Mouse (Mus musculus) erythroblast, adult 5-6 weeks (primary cell): ENCODE results near the gene Mum1. TPM values are rescaled to one million over a fixed set of nuclear protein-coding genes. Genes with fewer than 3 reads are reported as not detected.
A peak's percentile ranks its signal among the peaks of the same experiment; 100 is the strongest.
"Not testable (repeated sequence)": the region's sequence is repeated elsewhere in the genome, so short reads cannot be mapped to it uniquely, and the experiment has no call there.

Experiments
- ATAC-seq: replicated peaks from 2 replicates; pipeline ENCODE4 v1.8.0; 2016; ENCODE audit warnings: moderate number of reproducible peaks, mild to moderate bottlenecking, moderate TSS enrichment, inconsistent platforms; ENCODE audit not compliant: poor library complexity, low FRiP score, severe bottlenecking
- total RNA-seq, 2 experiments: library from RNA; stranded (forward) in 1 of 2; stranded (reverse) in 1 of 2; fragments of 150-400 nt in 1 of 2; fragments of 200-764, 138-1000 nt in 1 of 2; gene quantifications; 2 replicates each; pipeline versions ENCODE4 v1.2.3 to v1.2.4; 2015 to 2017; ENCODE audit warnings: low replicate concordance in 2 of 2

The Mum1 gene
- total RNA-seq, 2 experiments from 2014 or later: 4.4 to 14.7 TPM

GRCm38 (mm10) chr10:80207201-80207600, 19.0 kb upstream of the Mum1 start:
- ATAC-seq: no peak

- ATAC-seq: no peak
Observed at GRCm38 (mm10) chr10:80207676-80208075, 18.6 kb upstream of the Mum1 start.

GRCm38 (mm10) chr10:80208248-80208647, 18.0 kb upstream of the Mum1 start:
- no peak for ATAC-seq

- ATAC-seq: no peak
Observed at GRCm38 (mm10) chr10:80208841-80209371, 17.3 kb upstream of the Mum1 start.

GRCm38 (mm10) chr10:80211547-80212103, 14.6 kb upstream of the Mum1 start:
- ATAC-seq: not testable (repeated sequence)

GRCm38 (mm10) chr10:80215048-80215772, 11.0 kb upstream of the Mum1 start:
- no peak for ATAC-seq

- ATAC-seq: no peak
Observed at GRCm38 (mm10) chr10:80220676-80221075, 5.6 kb upstream of the Mum1 start.

- not testable (repeated sequence) for ATAC-seq
Observed at GRCm38 (mm10) chr10:80223137-80223536, 3.1 kb upstream of the Mum1 start.

GRCm38 (mm10) chr10:80226071-80226415, 191 bp upstream of the Mum1 start:
- no peak for ATAC-seq

- ATAC-seq: peak; percentile 10
Observed at GRCm38 (mm10) chr10:80227166-80227539, 919 bp downstream of the Mum1 start.

GRCm38 (mm10) chr10:80227877-80228775, 1.9 kb downstream of the Mum1 start:
- ATAC-seq: no peak

- ATAC-seq: no peak
Observed at GRCm38 (mm10) chr10:80236145-80236825, 10.1 kb downstream of the Mum1 start.

GRCm38 (mm10) chr10:80237020-80237419, 10.8 kb downstream of the Mum1 start:
- no peak for ATAC-seq

GRCm38 (mm10) chr10:80238306-80238705, 12.1 kb downstream of the Mum1 start:
- no peak for ATAC-seq

- no peak for ATAC-seq
Observed at GRCm38 (mm10) chr10:80239791-80240190, 13.6 kb downstream of the Mum1 start.

- ATAC-seq: 0 out of 2 replicates have a peak, but pooled peaks have one; percentile 13
Observed at GRCm38 (mm10) chr10:80242088-80242487, 15.9 kb downstream of the Mum1 start.

GRCm38 (mm10) chr10:80242607-80243006, 16.4 kb downstream of the Mum1 start:
- no peak for ATAC-seq

- ATAC-seq: no peak
Observed at GRCm38 (mm10) chr10:80244791-80245399, 18.7 kb downstream of the Mum1 start.

- ATAC-seq: peak; percentile 48
Observed at GRCm38 (mm10) chr10:80245600-80245999, 19.4 kb downstream of the Mum1 start.
